Mouse (Mus musculus): Measurements from ENCODE around the gene Ndufc1. TPM values are rescaled to one million over a fixed set of nuclear protein-coding genes. Genes with fewer than 3 reads are reported as not detected.

Gene Ndufc1
- total and polyA plus RNA-seq, 3 experiments, result 115 to 207 TPM; not detected in 1

- no peak overlapping the region for H3K9ac ChIP-seq (ENCODE audit: control insufficient read depth, low read depth, low read length, poor library complexity, severe bottlenecking)
- no peak for DNase-seq (ENCODE audit: low read depth, low spot score)
- H3K36me3 ChIP-seq (ENCODE audit: control insufficient read depth in 1 of 2, insufficient read depth in 2 of 2, low read length in 2 of 2), result peaks cover 0 to 2% of the 10 kb centered on the region in 2 experiments; a peak in 3 of 4 replicates
- H3K9me3 ChIP-seq (replicated peaks; ENCODE audit: insufficient read depth, low read length), result no peaks in the 10 kb centered on the region
- TF ChIP-seq KAT2A (conservative IDR thresholded peaks at IDR 0.05; ENCODE audit: low read depth, low read length), result no peak
- no peak for TF ChIP-seq UBTF (IDR thresholded peaks at IDR 0.05; ENCODE audit: borderline replicate concordance, insufficient read depth, low read depth, low read length)
- no peak for TF ChIP-seq MAZ (IDR thresholded peaks at IDR 0.05; ENCODE audit: low read depth, low read length)
- no peak for TF ChIP-seq ZKSCAN1 (IDR thresholded peaks at IDR 0.05; ENCODE audit: low read depth, low read length)
- no peak for TF ChIP-seq CTCF (IDR thresholded peaks at IDR 0.05 in 2 of 3, conservative IDR thresholded peaks at IDR 0.05 in 1 of 3; ENCODE audit: control insufficient read depth in 1 of 3, insufficient read depth in 1 of 3, low read depth in 2 of 3, low read length in 3 of 3, poor library complexity in 1 of 3, severe bottlenecking in 1 of 3)
- TF ChIP-seq POLR2AphosphoS5 (IDR thresholded peaks at IDR 0.05; ENCODE audit: borderline replicate concordance, low read depth, low read length), result no peak
- TF ChIP-seq GABPA (IDR thresholded peaks at IDR 0.05; ENCODE audit: low read depth, low read length), result no peak
- TF ChIP-seq BHLHE40 (IDR thresholded peaks at IDR 0.05; ENCODE audit: borderline replicate concordance, low read depth, low read length), result no peak
- no peak for TF ChIP-seq RCOR1 (IDR thresholded peaks at IDR 0.05; ENCODE audit: low read depth, low read length)
- no peak for TF ChIP-seq CHD2 (IDR thresholded peaks at IDR 0.05; ENCODE audit: low read length)
- no peak for TF ChIP-seq GATA1 (IDR thresholded peaks at IDR 0.05; ENCODE audit: low read depth, low read length)
- TF ChIP-seq MXI1 (IDR thresholded peaks at IDR 0.05; ENCODE audit: low read depth, low read length), result no peak
- TF ChIP-seq ETS1 (IDR thresholded peaks at IDR 0.05; ENCODE audit: low read depth, low read length), result no peak
- no peak for TF ChIP-seq EP300 (IDR thresholded peaks at IDR 0.05; ENCODE audit: low read depth in 1 of 2, low read length in 2 of 2)
- peaks cover 0 to 3% of the 10 kb centered on the region in 2 experiments; a peak in 1 of 4 replicates for H3K4me1 ChIP-seq (ENCODE audit: control insufficient read depth in 1 of 2, insufficient read depth in 2 of 2, low read length in 2 of 2)
- H3K27ac ChIP-seq (ENCODE audit: control insufficient read depth, low read depth, low read length), result no peak overlapping the region
- H3K79me2 ChIP-seq (ENCODE audit: control insufficient read depth, insufficient read depth, low read length, poor library complexity), result no peaks in the 10 kb centered on the region
- H3K27me3 ChIP-seq (ENCODE audit: control insufficient read depth in 1 of 2, insufficient read depth in 2 of 2, low read length in 2 of 2), result no peaks in the 10 kb centered on the region
- no peak overlapping the region for H3K4me3 ChIP-seq (ENCODE audit: control insufficient read depth in 1 of 2, insufficient read depth in 1 of 2, low read depth in 2 of 2, low read length in 2 of 2)
Measured at GRCm38 (mm10) chr3:51399531-51399930, 9.3 kb downstream of the Ndufc1 start.

GRCm38 (mm10) chr3:51398667-51399066 lies 10.1 kb downstream of the Ndufc1 start:
- H3K9ac ChIP-seq (ENCODE audit: control insufficient read depth, low read depth, low read length, poor library complexity, severe bottlenecking), result no peak overlapping the region
- H3K4me3 ChIP-seq (ENCODE audit: control insufficient read depth in 1 of 2, insufficient read depth in 1 of 2, low read depth in 2 of 2, low read length in 2 of 2), result no peak overlapping the region
- DNase-seq (ENCODE audit: low read depth, low spot score), result no peak
- H3K27ac ChIP-seq (ENCODE audit: control insufficient read depth, low read depth, low read length), result no peak overlapping the region
- H3K9me3 ChIP-seq (replicated peaks; ENCODE audit: insufficient read depth, low read length), result no peaks in the 10 kb centered on the region
- TF ChIP-seq SMC3 (IDR thresholded peaks at IDR 0.05; ENCODE audit: low read depth, low read length), result no peak
- no peak for TF ChIP-seq USF1 (IDR thresholded peaks at IDR 0.05; ENCODE audit: low read depth, low read length)
- TF ChIP-seq USF2 (IDR thresholded peaks at IDR 0.05; ENCODE audit: borderline replicate concordance in 1 of 2, insufficient read depth in 1 of 2, low read depth in 1 of 2, low read length in 2 of 2), result no peak
- no peak for TF ChIP-seq CTCF (IDR thresholded peaks at IDR 0.05 in 2 of 3, conservative IDR thresholded peaks at IDR 0.05 in 1 of 3; ENCODE audit: control insufficient read depth in 1 of 3, insufficient read depth in 1 of 3, low read depth in 2 of 3, low read length in 3 of 3, poor library complexity in 1 of 3, severe bottlenecking in 1 of 3)
- no peak for TF ChIP-seq EP300 (IDR thresholded peaks at IDR 0.05; ENCODE audit: low read depth in 1 of 2, low read length in 2 of 2)
- no peak for TF ChIP-seq ZNF384 (IDR thresholded peaks at IDR 0.05; ENCODE audit: low read depth, low read length)
- TF ChIP-seq POLR2A (IDR thresholded peaks at IDR 0.05; ENCODE audit: control insufficient read depth in 1 of 2, insufficient read depth in 1 of 2, low read depth in 1 of 2, low read length in 2 of 2, poor library complexity in 1 of 2), result no peak
- TF ChIP-seq ZKSCAN1 (IDR thresholded peaks at IDR 0.05; ENCODE audit: low read depth, low read length), result no peak
- TF ChIP-seq ZMIZ1 (IDR thresholded peaks at IDR 0.05; ENCODE audit: low read depth, low read length), result no peak
- TF ChIP-seq TAL1 (IDR thresholded peaks at IDR 0.05; ENCODE audit: low read length), result no peak
- TF ChIP-seq MEF2A (IDR thresholded peaks at IDR 0.05; ENCODE audit: extremely low read depth, insufficient replicate concordance, low read depth, low read length, poor library complexity, severe bottlenecking), result no peak
- no peak for TF ChIP-seq POLR2AphosphoS2 (IDR thresholded peaks at IDR 0.05; ENCODE audit: low read length)
- TF ChIP-seq ZC3H11A (IDR thresholded peaks at IDR 0.05; ENCODE audit: low read depth, low read length), result no peak
- TF ChIP-seq MAX (IDR thresholded peaks at IDR 0.05; ENCODE audit: low read length), result no peak
- no peak for TF ChIP-seq KAT2A (conservative IDR thresholded peaks at IDR 0.05; ENCODE audit: low read depth, low read length)
- TF ChIP-seq RAD21 (IDR thresholded peaks at IDR 0.05; ENCODE audit: low read depth, low read length), result no peak
- H3K79me2 ChIP-seq (ENCODE audit: control insufficient read depth, insufficient read depth, low read length, poor library complexity), result no peaks in the 10 kb centered on the region
- H3K27me3 ChIP-seq (ENCODE audit: control insufficient read depth in 1 of 2, insufficient read depth in 2 of 2, low read length in 2 of 2), result no peaks in the 10 kb centered on the region
- H3K36me3 ChIP-seq (ENCODE audit: control insufficient read depth in 1 of 2, insufficient read depth in 2 of 2, low read length in 2 of 2), result peaks cover 0 to 2% of the 10 kb centered on the region in 2 experiments; a peak in 3 of 4 replicates
- peaks cover 0 to 3% of the 10 kb centered on the region in 2 experiments; a peak in 1 of 4 replicates for H3K4me1 ChIP-seq (ENCODE audit: control insufficient read depth in 1 of 2, insufficient read depth in 2 of 2, low read length in 2 of 2)
